Mouse (Mus musculus) gastrocnemius, postnatal 10 days (tissue): ENCODE results near the gene Rcn1. TPM values are rescaled to one million over a fixed set of nuclear protein-coding genes. Genes with fewer than 3 reads are reported as not detected.

ENCODE experiments used
- DNase-seq: peaks from one replicate; pipeline ENCODE4 v3.0.0; 2021; ENCODE audit warnings: mixed read lengths
- total RNA-seq, 2 experiments: library from RNA; stranded (reverse); gene quantifications; 2 replicates each; pipeline ENCODE4 v1.2.3; 2021

Gene Rcn1
- total RNA-seq, 2 experiments from 2014 or later, result 43.1 to 56.8 TPM

DNA sequence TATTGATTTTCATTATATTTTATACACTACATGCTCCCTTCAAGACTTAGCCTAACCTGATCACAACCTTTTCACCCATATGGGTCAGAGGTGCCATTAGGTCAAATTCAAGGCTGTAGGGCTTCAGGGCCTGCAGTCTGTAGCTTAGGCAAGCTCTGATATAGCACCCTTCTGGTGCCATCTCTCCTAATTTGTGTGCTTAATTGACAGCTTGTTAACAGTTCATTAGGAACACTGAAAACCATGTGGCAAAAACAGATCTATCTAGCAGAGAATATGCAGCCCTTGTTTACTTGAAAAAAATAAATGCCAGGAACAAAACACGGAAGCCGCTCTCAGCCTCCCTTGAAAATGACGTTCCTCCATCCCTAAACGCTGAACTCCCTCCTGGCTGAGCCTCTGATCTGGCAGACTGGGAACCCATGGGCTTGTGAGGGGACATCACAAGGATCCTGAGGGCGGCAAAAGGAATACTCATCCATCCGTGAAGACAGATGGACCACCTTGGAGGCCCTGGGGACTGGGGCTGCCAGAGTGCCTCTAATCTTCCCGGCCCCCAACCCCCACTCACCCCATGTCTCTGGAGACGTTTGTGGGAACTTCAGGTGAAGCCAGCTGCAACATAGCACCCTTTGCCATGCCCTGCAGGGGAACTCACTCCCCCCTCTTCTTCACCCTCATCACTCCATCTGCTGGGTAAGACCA, 61.8 kb downstream of the Rcn1 start:
- no peak for DNase-seq

DNA sequence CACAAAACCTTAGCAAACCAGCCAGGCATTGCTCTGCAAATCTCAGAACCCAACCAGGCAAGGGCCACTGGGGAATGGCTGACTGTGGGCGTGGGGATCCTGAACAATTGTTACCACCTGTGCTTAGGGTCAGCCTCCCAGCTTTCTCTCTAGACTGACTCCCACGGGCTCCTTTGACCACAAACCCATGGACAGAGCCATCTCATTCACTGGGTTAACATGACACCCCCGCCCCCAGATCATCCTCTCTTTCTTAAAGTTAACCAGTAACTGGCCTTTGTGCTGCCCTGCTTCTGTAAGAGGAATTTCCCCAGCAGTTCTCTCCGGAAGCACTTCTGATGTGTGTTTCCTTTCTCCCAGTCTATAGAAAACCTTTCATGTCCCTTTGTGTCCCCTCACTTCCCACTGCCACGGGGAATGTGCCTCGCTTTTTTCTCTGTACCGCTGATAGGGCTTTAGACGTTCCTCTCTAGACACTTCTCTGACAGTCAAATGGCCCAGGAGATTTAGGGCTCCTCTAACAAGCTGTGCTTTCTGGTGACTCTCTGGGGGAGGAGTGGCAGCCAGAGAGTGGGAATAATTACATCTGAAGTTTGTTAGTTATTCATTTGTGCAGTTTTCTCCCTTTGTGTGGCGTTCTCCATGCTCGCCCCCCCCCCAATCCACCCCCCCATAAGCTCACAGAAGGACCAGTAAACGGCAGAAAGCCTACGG, 62.6 kb downstream of the Rcn1 start:
- DNase-seq, result no peak

Other genes starting within 250 kb of the Rcn1 start
- gene Them7, start 175.0 kb downstream of the Rcn1 start, total RNA-seq, result not detected